Mouse (Mus musculus): ENCODE results near the gene Rab15.

Gene Rab15

DNA sequence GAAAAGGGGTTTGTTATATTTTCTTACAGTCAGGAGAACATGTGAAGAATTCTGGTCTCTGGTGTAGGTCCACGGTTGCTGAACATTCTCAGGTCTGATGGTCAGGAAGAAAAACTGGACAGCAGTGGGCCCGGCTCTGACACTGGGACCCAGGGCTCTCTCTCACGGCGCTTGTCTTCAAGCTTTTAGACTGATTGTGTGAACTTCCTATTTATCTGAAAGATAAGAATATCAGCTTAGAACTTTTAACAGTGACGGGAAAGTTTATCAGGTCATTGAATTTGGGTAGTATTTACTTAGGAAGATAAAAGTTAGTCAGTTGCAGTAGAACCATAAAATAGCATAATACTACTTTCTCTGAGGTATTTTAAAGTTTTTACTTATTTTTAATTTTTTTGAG, 45.8 kb downstream of the Rab15 start:
- no peak for DNase-seq

DNA sequence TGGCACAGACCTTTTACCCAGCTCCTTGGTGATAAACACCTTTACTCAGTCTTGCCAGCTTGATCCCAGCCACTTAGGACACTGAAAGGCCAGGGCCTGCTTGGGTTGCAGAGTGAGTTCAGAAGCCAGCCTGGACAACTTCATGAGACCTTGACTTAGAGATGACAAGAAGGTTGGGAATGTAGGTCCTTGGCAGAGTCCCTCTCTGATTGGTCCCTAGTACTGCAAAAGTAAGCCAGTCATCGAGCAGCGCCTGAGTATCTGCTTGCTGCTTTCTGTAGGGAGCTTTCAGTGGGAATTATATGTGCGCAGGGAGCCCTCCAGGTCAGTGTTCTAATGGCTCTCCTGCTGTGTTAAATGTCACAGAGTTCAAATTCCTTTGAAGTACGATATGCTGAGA, 47.6 kb downstream of the Rab15 start:
- no peak for DNase-seq

DNA sequence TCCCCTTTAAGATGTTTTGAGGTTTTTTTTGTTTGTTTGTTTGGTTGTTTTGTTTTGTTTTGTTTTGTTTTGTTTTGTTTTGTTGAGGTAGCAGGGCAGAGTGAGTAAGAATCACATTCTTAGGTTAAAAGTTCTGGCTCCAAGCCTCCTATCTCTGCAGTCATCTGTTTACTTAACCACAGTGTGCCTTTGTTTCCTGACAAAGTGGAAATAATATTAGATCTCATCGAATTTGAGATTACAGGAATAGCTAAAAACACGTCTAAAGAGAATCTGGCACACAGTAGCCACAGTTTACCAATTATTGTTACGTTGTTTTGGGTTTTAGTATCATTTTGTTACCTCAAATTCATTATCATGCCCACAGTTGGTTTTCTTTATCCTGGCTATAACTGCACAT, 48.1 kb downstream of the Rab15 start:
- DNase-seq: no peak

DNA sequence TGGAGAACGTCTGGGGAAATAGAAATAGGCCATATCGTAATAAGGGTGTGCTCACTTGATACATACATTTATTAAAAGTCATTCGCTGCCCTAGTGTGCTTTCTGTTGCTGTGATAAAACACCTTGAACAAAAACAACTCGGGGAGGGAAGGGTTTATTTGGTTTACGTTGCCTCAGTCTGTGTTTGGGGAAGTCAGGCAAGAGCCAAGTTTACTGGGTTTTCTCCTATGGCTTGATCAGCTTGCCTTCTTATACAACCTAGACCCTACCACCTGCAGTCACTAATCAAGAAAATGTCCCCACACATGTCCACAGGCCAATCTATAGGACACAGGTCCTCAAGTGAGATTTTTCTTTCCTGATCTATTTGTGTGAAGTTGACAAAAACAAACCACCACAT, 51.2 kb downstream of the Rab15 start:
- no peak for DNase-seq

DNA sequence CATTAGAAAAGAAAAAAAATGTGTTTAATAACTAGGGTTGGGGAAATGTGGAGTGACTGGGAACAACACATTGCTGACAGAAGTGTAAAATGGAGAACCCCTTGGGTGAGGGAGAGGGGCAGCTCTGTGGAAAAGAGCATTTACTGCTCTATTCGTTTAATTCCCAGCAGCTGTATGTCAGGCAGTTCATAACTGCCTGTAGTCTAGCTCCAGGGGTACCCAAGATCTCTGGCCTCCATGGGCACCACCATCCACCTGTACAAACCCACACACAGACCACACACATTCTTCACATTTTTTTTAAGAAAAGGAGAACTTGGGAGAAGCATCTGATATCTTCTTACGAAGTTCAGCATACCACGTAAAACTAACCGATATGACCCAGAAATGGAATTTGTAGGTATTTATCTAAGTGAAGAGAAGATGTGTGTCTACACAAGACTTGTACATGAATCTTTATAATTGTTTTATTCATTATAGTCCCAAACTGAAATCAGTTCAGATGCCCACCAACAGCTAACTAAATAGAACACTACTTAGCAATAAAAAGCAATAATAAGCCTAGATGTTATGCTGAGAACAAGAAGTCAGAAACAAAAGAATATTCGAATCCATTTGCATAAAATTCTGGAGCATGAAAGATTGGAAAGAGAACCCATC, 51.7 kb downstream of the Rab15 start:
- no peak for DNase-seq

DNA sequence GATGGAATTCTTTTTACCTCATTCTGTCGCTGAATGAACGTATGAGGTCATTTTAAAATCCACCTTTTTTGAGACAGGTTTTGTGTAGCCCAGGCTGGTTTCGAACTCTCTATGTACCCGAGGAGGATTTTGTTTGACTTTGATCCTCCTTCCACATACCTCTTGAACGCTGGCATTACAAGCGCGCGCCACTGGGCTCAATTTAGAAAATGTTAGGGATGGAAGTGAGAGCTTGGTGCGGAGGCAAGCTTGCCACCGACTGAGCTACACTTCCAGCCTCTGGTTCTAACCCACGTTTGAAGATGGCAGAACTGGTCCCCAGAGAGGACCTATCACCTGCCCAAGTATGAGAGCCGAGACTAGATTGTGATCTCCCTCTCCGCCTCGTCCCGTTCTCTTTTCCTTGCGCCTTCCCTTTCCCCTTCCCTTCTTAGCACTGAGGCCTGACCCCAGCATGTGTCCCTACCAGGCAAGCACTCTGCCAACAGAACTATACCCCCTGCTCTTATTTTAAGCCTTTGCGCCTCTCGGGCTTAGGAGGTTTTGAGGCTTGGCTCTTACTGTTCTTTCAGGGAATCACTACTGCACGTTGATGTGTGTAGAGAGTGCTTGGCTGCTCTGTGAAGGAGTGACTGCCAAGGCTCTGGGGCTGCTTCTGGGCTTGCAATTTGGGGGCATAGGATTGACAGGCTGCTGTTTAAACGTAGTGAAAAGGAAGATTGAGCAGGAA, 56.6 kb downstream of the Rab15 start:
- DNase-seq: no peak

DNA sequence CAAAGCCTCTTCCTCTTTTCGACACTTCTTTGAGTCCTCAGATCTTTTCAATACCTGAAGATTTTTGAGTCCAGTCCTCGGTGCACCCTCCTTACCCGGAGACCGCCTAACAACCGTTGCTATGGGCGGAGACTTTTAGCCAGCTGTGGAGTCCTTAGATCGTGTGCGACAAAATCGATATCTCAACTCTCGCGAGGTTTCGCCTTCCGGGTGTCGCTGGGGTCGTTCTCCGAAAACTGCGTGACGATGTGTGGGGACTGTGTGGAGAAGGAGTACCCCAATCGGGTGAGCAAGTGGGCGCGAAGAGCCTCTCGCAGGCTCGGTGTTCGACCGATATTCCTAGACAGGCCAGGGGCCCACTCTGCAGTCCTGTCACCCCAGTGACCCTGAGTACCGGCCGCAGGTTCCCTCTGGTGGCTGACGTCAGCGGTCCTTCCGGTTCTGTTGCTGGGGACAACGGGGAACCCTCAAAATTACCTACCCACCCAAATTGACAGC, 57.3 kb downstream of the Rab15 start, which contains the start of the genes Churc1 and Fntb:
Churc1 (plus strand) TSS at position 185 of the 498 bp plus-strand sequence.
Fntb (plus strand) TSS at position 236 of the 498 bp plus-strand sequence.
- peak; percentile 97 for DNase-seq

DNA sequence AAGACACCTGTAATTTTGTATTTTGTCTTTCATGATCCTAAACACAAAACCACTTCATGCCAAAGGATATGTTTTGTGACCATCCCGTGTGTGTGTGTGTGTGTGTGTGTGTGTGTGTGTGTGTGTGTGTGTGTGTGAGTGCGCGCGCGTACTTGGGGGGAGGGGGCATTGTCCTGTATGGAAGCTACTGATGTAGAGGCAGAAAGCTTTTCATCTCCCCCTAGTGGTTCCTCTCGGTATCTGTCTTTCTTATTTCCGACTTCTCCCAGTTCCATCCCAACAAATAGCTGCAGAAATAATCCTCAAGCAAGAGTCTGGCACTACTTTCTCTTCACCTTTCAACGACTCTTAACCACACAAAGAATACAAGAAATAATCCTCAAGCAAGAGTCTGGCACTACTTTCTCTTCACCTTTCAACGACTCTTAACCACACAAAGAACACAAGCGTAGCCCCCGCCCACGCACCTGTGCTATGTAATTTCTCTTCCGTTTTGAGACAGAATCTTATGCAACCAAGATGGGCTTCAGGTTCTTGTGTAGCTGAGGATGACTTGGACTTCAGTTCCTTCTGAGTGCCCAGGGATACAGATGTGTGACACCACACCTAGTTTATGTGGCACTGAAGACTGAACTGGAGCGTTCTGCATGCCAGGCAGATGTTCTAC, 69.9 kb downstream of the Rab15 start:
- peak; percentile 67 for DNase-seq

DNA sequence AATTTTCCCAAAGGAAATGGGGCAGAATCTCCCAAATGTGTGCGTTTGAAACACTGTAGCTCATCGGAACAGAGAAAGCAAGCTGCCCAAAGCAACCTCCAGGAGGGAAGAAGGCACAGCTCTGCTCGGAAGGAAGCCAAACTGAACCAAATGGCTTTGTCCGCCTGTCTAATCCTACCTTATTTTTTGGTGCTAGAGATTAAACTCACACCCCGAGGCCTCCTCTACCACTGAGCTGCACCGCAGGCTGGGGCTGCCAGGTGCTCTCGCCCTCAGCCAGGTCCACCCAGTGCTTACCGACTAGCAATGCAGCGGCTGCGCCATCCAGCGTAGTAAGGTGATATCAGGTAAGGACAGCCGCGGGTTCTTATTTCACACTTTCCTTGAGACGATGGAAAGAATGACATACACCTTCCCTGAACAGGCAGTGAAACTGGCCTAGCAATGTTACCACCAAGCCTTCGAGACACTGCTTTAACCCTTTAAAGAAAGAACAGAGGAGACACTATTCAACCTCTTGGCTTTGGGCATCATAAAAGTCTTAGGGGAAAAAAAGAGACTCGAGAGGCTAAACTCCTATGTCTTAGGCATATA, 71.7 kb downstream of the Rab15 start:
- DNase-seq: no peak

Measured in lung, postnatal 10 days (tissue).